Mouse (Mus musculus) olfactory bulb, adult 2 months (tissue): ENCODE measurements at regions not wholly inside any gene's neighbourhood (a gene's known extent, or its start where the extent isn't known, plus 50 kb on each side); places are given as distances from the start of the nearest gene placed in this dataset.

Source experiments
- CTCF ChIP-seq: fragments of 200-500 bp; IDR thresholded peaks from 2 replicates; pipeline ENCODE4 v1.5.1; 2012; ENCODE audit warnings: low read depth, mild to moderate bottlenecking, low read length, moderate library complexity; ENCODE audit not compliant: insufficient read depth
- POLR2A ChIP-seq: fragments of 200-500 bp; IDR thresholded peaks from 2 replicates; pipeline ENCODE4 v1.6.1; 2012; ENCODE audit warnings: mild to moderate bottlenecking, low read depth, low read length, moderate library complexity; ENCODE audit not compliant: insufficient read depth

- TF ChIP-seq CTCF = no peak
- TF ChIP-seq POLR2A = no peak
These were observed 399.3 kb upstream of the Akr1e1 start for GRCm38 (mm10) chr13:5008296-5008695.
